Mouse (Mus musculus) brain, adult 2 months (tissue): ENCODE measurements around the gene Tesc.

ENCODE experiments used
- DNase-seq: peaks from one replicate; pipeline ENCODE4 v3.0.0; 2011; ENCODE audit warnings: low read depth, low spot score

The Tesc gene

GRCm38 (mm10) chr5:118027698-118028190 lies at the start of gene Tesc:
Tesc (plus strand) TSS chr5:118027743.
- DNase-seq, result peak; percentile 70

GRCm38 (mm10) chr5:117978159-117978697 lies 49.3 kb upstream of the Tesc start:
- no peak for DNase-seq

DNA sequence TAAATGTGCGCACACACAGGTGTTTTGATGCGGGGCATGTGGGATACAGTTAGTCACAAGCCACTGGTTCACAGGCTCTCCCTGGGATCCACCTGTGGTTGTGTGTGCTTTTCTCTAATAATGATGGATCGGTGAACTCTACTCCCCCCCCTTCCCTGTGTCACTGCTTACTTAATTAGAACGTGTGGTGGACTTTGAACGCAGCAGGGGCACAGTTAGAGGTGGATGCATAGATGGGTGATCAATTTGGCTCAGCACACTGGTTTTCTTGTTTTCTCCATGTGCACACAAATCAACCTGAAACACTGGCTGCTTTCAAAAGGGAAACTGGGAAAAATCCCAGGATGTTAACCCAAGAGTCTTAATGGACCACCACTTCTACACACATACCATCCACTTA lies 48.5 kb upstream of the Tesc start:
- no peak for DNase-seq

- no peak for DNase-seq
Measured at GRCm38 (mm10) chr5:117980921-117981320, 46.6 kb upstream of the Tesc start.

DNA sequence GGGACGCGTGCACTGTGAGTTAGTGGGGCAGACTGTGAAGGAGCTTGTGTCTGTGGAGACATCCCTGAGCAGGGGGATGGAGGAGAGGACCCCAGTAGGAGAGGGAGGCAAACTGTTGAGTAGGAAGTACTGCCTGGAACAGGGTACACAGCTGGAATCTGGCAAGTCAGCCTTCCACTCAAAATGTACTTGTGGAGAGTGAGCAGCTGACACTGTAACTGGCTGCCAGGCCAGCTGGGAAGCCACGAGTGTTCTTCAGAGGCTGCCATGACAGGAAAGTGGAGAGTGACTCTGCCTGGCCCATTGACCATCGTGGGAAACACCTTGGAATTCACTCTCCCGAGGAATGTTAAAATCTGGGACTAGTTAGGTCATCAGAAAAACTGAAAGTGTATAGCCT lies 45.6 kb upstream of the Tesc start:
- DNase-seq, result peak; percentile 50

- no peak for DNase-seq
Measured at GRCm38 (mm10) chr5:117986327-117986726, 41.2 kb upstream of the Tesc start.

DNA sequence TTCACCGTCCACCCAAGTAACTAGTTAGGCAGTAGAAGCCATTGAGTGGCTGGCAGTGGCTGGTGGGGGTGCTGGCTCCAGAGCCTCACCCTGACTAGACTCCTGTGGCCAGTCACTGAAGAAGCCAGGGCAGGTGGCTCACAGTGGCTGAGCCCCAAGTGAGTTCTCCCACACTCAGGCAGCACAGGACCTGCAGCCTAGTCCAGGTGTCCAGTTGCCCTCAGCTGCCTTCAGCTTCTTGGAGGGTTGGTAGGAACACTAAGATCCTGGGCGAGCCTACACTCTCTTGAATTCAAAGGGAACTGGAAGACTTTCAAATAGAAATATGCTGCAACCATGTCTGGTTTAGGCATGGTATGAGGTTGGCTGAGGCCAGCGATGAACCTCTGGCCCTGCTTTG lies 39.7 kb upstream of the Tesc start:
- no peak for DNase-seq

DNA sequence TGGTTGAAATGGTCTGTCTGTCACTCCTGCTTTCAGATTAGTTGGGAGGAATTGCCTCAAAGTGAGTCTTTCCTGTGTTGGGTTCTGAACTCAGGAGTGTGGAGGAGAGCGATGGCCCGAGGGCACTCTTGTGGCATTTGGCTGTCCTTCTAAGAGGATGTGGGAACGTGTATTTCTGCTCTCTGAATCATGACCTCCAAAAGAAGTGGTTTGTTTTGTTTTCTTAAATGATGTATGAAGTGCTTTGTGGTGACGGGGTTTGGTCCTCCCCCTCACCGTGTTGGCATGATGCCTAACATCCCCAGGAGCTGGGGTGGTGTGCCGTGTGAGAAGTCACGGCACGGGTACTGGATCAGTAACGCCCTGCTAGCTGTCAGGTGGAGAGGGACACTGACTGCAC lies 39.2 kb upstream of the Tesc start:
- DNase-seq, result no peak

GRCm38 (mm10) chr5:117989773-117990172 lies 37.8 kb upstream of the Tesc start:
- no peak for DNase-seq

- no peak for DNase-seq
Measured at GRCm38 (mm10) chr5:117990957-117991356, 36.6 kb upstream of the Tesc start.

GRCm38 (mm10) chr5:117993550-117993949 lies 34.0 kb upstream of the Tesc start:
- peak; percentile 81 for DNase-seq

GRCm38 (mm10) chr5:117995372-117995901 lies 32.1 kb upstream of the Tesc start:
- DNase-seq, result peak; percentile 54

DNA sequence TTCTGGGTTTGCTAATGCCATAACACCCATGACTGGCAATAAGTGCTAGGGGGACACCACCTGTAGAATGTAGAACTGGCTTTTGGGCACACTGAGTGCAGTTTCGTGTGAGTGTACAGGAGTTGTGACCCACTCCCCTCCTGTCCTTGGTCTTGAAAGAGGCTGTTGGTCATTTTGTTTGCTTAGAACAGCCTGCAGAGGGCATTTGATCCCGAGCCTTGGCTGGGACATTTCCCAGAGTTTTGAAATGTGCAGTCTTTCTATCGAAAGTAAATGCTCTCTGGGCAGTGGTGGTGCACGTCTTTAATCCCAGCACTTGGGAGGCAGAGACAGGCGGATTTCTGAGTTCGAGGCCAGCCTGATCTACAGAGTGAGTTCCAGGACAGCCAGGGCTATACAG lies 31.6 kb upstream of the Tesc start:
- DNase-seq, result no peak

DNA sequence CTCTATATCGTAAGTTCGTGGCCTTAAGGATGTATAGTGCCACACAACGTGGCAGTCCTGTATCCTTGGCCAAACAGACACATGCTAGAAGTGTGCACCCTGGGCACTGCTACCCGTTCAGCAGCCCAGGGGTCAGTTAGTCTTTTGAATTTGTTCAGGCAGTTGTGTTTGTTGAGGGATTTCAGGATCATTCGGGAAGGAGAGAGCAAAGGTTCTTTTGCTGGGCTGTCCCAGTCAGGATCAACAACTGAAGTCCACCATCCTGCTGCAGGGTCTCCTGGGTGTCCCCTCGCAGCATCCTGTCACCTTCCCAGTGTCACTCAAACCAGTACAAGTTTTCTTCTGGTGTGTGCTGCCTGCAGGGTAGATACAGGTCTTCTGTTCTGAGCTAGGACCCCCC lies 31.0 kb upstream of the Tesc start:
- DNase-seq, result no peak

DNA sequence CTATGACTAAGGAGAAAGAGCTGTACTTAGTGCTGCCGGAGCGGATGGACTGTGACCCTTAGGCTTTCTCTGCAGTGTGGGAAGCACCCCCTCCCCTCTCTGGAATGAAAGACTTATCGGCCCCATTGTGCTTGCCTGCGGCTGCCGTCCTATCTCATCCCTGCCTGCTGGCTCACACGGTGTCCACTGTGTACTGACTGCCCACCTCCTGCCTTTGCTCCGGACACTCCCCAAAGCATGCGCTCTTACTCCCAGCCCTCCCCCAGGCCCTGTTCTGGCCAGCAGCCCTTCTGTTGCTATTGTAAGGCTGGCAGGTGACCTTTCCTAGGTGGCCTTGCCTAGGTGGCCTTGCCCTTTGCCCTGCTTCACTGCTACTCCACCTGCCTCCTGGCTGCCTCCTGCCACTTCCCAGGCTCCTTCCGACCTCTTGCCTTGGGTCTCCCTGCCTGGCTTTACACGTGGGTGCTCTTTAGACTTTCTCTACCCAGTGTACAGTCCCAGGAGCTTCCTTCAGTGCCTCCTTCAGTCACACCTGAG lies 30.0 kb upstream of the Tesc start:
- no peak for DNase-seq

- DNase-seq, result peak; percentile 81
Measured at GRCm38 (mm10) chr5:117999061-117999460, 28.5 kb upstream of the Tesc start.

- DNase-seq, result peak; percentile 83
Measured at GRCm38 (mm10) chr5:117999584-117999983, 28.0 kb upstream of the Tesc start.

DNA sequence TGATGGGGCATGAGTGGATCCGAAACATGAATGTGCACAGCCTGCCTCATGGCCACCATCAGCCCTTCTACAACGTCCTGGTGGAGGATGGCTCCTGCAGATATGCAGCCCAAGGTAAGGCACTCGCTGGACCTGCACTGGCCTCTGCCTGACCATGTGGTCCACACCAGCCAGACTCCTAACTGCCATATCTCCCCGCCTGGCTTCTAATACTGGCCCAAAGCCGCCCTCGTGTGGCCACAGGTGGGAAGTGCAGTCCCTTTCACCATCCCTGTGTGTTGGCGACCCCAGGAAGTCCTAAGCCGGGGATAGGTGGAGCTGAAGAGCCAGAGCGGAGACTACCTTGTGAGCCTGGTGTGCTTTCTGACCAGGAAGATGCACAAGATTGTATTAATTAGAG lies 25.5 kb upstream of the Tesc start:
- peak; percentile 84 for DNase-seq

GRCm38 (mm10) chr5:118004619-118005018 lies 22.9 kb upstream of the Tesc start:
- DNase-seq, result peak; percentile 84

GRCm38 (mm10) chr5:118005728-118006127 lies 21.8 kb upstream of the Tesc start:
- peak; percentile 53 for DNase-seq

DNA sequence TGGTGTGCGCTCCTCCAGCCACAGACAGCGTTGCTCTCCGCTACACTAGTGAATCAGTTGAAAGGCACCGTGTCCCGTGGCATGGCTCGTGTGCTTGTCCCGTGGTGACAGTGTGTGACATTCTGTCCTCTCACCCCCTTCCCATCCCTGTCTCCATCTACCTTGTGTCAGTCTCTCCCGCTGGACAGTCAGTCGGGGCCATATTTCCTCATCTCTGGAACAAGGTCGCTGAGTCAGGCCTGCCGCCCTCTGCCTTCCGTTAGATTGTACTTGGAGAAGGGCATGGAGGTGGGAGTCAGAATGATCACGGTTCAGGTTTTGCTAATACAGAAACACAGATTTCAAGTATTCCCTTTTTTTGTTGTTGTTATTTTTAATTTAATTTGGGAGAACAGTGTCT lies 19.2 kb upstream of the Tesc start:
- DNase-seq, result no peak

- DNase-seq, result peak; percentile 60
Measured at GRCm38 (mm10) chr5:118010872-118011271, 16.7 kb upstream of the Tesc start.

DNA sequence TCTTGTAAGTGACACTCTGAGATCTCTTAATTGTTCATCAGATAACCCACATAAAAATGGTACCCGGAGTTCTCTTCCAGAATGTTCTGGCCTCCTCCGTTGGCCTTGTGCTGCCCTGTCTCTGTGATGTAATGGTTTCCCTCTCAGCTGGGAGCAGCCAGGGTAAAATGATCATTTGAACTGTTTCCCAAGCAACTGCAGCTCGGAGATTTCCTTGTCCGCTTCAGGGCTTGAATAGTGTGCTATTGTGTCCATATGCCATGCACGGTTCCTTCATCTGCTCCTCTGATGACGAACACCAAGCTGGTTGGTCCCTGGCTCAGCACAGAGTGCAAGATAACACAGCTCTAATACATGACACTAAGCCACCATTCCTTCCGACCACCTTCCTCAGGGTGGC lies 15.7 kb upstream of the Tesc start:
- peak; percentile 56 for DNase-seq

DNA sequence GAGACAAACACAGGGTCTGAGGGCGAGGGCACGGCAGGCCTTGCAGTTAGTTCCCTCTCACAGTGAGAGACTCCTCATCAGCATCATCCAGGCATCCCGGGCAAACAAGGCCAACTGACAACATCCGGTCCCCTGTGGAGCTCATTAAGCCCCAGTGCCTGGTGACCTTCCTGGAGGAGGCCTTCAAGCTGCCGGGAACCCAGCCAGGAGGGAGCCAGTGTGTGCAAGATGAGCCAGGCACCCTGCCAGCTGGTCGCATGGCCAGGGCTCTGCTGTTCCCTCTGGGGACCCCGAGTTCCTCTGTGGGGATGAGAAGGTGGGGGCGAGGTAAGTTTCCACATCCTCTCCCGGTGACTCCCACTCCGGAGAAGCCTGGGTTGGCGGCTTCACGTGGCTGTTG lies 12.5 kb upstream of the Tesc start:
- peak; percentile 87 for DNase-seq
